Mouse (Mus musculus): Measurements from ENCODE around the gene Hnrnpab. TPM values are rescaled to one million over a fixed set of nuclear protein-coding genes. Genes with fewer than 3 reads are reported as not detected.

Hnrnpab gene
- polyA plus RNA-seq, 1 experiment from 2014 or later = 362 TPM

DNA sequence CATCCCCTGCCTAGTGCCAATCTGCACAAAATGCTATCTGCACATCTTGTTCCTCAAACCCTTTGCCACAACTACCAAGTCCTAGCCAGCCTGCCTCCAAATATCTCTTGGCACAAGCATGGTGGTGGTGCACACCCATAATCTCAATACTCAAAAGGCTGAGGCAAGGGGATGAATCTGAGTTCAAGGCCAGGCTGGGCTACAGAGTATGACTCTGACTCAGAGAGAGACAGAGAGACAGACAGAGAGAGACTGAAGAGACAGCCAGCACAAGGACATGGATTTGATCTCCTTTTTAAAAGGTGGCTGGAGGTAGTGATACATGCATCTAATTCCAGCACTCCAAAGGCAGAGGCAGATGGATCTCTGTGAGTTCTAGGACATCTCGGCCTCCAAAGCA lies 43.4 kb downstream of the Hnrnpab start:
- Histone ChIP-seq H3K9ac (ENCODE audit: low read depth, low read length) (no peak overlapping the region), H3K4me2 (no peak overlapping the region), H3K4me1 (ENCODE audit: control insufficient read depth, insufficient read depth, low read length) (no peaks in the 10 kb centered on the region), H3K36me3 (ENCODE audit: control insufficient read depth, insufficient read depth, low read length) (no peaks in the 10 kb centered on the region), H3K9me3 (replicated peaks; ENCODE audit: control insufficient read depth, low read length) (no peaks in the 10 kb centered on the region), H3K27me3 (ENCODE audit: control insufficient read depth, insufficient read depth, low read length) (no peaks in the 10 kb centered on the region), H3K4me3 (ENCODE audit: low read depth, low read length) (no peak overlapping the region), H3K27ac (ENCODE audit: low read depth, low read length) (no peak overlapping the region)
- 82% methylated on average over 1 of the region's 1 CpGs for WGBS (ENCODE audit: insufficient replicate concordance)
- no peak for ATAC-seq (replicated peaks; ENCODE audit: insufficient number of reproducible peaks, low FRiP score, low TSS enrichment)

DNA sequence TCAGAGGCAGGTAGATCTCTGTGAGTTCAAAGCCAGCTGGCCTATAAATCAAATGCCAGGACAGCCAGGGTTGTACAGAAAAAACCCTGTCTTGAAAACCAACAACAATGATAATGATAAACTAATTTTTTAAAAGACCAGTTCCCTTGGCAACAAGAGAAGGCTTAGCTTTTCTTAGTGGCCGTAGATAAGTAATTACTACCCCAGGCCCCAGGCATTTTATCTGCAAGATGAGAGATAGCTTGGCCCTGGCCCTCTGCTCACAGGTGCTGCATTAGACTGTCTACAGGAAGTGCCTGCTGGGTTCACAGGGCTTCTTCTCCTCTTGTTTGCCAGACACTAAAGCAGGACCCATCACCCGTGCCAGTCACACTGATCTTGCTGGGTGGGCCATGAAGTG lies 51.6 kb downstream of the Hnrnpab start:
- Histone ChIP-seq H3K9me3 (replicated peaks; ENCODE audit: control insufficient read depth, low read length) (no peaks in the 10 kb centered on the region), H3K4me2 (no peak overlapping the region), H3K27ac (ENCODE audit: low read depth, low read length) (no peak overlapping the region), H3K4me1 (ENCODE audit: control insufficient read depth, insufficient read depth, low read length) (peaks cover 11% of the 10 kb centered on the region), H3K9ac (ENCODE audit: low read depth, low read length) (no peak overlapping the region), H3K4me3 (ENCODE audit: low read depth, low read length) (no peak overlapping the region), H3K36me3 (ENCODE audit: control insufficient read depth, insufficient read depth, low read length) (no peaks in the 10 kb centered on the region), H3K27me3 (ENCODE audit: control insufficient read depth, insufficient read depth, low read length) (peaks cover 2% of the 10 kb centered on the region; the same call in 1 of the 2 replicates)
- ATAC-seq (replicated peaks; ENCODE audit: insufficient number of reproducible peaks, low FRiP score, low TSS enrichment) = no peak
- 50% methylated on average over 2 of the region's 2 CpGs for WGBS (ENCODE audit: insufficient replicate concordance)

DNA sequence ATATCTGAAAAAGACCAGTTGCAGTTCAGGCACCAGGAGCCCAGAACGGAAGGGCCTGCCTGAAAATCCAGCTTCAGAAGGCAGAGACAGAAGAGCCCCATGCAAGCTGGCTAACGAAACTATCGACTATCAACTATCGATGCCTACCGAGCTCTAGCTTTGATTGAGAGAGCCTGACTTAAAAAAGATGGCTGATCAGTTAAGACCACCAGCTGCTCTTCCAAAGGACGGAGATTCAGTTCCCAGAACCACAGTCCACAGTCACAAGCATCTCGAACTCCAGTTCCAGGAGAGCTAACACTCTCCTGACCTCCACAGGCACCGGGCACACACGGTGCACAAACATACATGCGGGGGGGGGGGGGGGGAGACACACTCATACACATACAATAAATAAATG lies 52.1 kb downstream of the Hnrnpab start:
- H3K4me2 ChIP-seq = no peak overlapping the region
- 61% methylated on average over 10 of the region's 10 CpGs for WGBS (ENCODE audit: insufficient replicate concordance)

DNA sequence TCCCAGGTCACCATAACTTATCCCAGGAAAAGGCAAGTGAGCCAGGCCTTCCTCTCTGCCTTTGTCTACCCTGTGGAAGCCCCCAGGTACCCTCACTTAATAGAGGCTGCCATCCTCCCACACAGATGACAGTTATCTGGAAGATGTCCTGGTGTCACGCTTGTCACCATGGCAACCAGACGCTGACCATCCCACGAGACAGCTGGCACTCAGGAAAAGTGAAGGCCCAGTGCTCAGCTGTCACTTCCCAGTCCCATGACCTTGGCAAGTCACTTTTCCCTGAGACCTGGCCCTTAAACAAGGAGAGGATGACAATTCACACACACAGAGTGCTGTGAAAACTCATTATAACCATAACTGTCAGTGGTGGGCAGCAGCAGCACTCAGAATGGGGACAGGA lies 54.6 kb downstream of the Hnrnpab start:
- Histone ChIP-seq H3K27ac (ENCODE audit: low read depth, low read length) (no peak overlapping the region), H3K9ac (ENCODE audit: low read depth, low read length) (no peak overlapping the region), H3K4me3 (ENCODE audit: low read depth, low read length) (no peak overlapping the region), H3K36me3 (ENCODE audit: control insufficient read depth, insufficient read depth, low read length) (no peaks in the 10 kb centered on the region), H3K4me2 (no peak overlapping the region), H3K27me3 (ENCODE audit: control insufficient read depth, insufficient read depth, low read length) (peaks cover 2% of the 10 kb centered on the region; the same call in 1 of the 2 replicates), H3K4me1 (ENCODE audit: control insufficient read depth, insufficient read depth, low read length) (peaks cover 13% of the 10 kb centered on the region), H3K9me3 (replicated peaks; ENCODE audit: control insufficient read depth, low read length) (no peaks in the 10 kb centered on the region)
- ATAC-seq (replicated peaks; ENCODE audit: insufficient number of reproducible peaks, low FRiP score, low TSS enrichment) = no peak
- WGBS (ENCODE audit: insufficient replicate concordance) = 53% methylated on average over 3 of the region's 3 CpGs

More for the DNA sequence above, 52.1 kb downstream of the Hnrnpab start:
- Histone ChIP-seq H3K9ac (ENCODE audit: low read depth, low read length) (no peak overlapping the region), H3K4me3 (ENCODE audit: low read depth, low read length) (no peak overlapping the region), H3K27me3 (ENCODE audit: control insufficient read depth, insufficient read depth, low read length) (peaks cover 2% of the 10 kb centered on the region; the same call in 1 of the 2 replicates), H3K4me1 (ENCODE audit: control insufficient read depth, insufficient read depth, low read length) (peaks cover 11% of the 10 kb centered on the region), H3K27ac (ENCODE audit: low read depth, low read length) (no peak overlapping the region), H3K36me3 (ENCODE audit: control insufficient read depth, insufficient read depth, low read length) (no peaks in the 10 kb centered on the region), H3K9me3 (replicated peaks; ENCODE audit: control insufficient read depth, low read length) (no peaks in the 10 kb centered on the region)
- no peak for ATAC-seq (replicated peaks; ENCODE audit: insufficient number of reproducible peaks, low FRiP score, low TSS enrichment)

DNA sequence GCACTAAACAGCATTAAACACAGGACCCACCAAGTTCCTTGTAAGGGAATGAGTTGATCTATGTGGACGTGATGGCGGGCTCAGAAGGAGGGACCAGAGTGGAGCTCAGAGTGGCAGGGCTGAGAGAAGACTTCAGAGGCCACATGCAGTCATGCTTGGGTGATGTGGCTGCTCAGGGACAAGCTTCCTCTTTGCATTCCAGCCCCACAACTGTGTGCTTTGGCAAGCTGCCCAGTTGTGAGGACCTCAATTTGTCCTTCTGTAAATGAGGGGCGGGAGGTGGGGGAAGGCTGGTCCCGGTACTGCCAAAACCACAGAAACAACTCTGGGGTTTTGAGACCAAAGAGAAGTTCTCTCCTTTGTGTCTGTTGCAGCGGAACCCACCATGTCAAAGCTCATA lies 55.4 kb downstream of the Hnrnpab start:
- Histone ChIP-seq H3K4me2 (no peak overlapping the region), H3K27me3 (ENCODE audit: control insufficient read depth, insufficient read depth, low read length) (peaks cover 2% of the 10 kb centered on the region; the same call in 1 of the 2 replicates), H3K27ac (ENCODE audit: low read depth, low read length) (no peak overlapping the region), H3K9ac (ENCODE audit: low read depth, low read length) (no peak overlapping the region), H3K36me3 (ENCODE audit: control insufficient read depth, insufficient read depth, low read length) (no peaks in the 10 kb centered on the region), H3K4me3 (ENCODE audit: low read depth, low read length) (no peak overlapping the region), H3K9me3 (replicated peaks; ENCODE audit: control insufficient read depth, low read length) (no peaks in the 10 kb centered on the region), H3K4me1 (ENCODE audit: control insufficient read depth, insufficient read depth, low read length) (peaks cover 13% of the 10 kb centered on the region)
- WGBS (ENCODE audit: insufficient replicate concordance) = 63% methylated on average over 5 of the region's 5 CpGs
- peak; percentile 23; the same call in 1 of the 2 replicates for ATAC-seq (replicated peaks; ENCODE audit: insufficient number of reproducible peaks, low FRiP score, low TSS enrichment)

Other genes starting within 250 kb of the Hnrnpab start
- gene Phykpl, start 22.1 kb downstream of the Hnrnpab start, polyA plus RNA-seq (2014; fragmentation: Nextera tagmentation; extraction: Ambion mirVana) = 14.4 and 14.9 TPM in 2 replicates
- gene Nhp2, start 12.9 kb upstream of the Hnrnpab start, polyA plus RNA-seq (2014; fragmentation: Nextera tagmentation; extraction: Ambion mirVana) = 114 and 131 TPM in 2 replicates
- gene Rmnd5b, start 29.0 kb upstream of the Hnrnpab start, polyA plus RNA-seq (2014; fragmentation: Nextera tagmentation; extraction: Ambion mirVana) = 29.7 and 32.2 TPM in 2 replicates
- gene N4bp3, start 44.0 kb upstream of the Hnrnpab start, polyA plus RNA-seq (2014; fragmentation: Nextera tagmentation; extraction: Ambion mirVana) = 4.2 and 6.4 TPM in 2 replicates
- gene D930048N14Rik, start 44.1 kb upstream of the Hnrnpab start, polyA plus RNA-seq (2014; fragmentation: Nextera tagmentation; extraction: Ambion mirVana) = 0.59 and 0.97 TPM in 2 replicates
- gene 0610009B22Rik, start 82.0 kb upstream of the Hnrnpab start, polyA plus RNA-seq (2014; fragmentation: Nextera tagmentation; extraction: Ambion mirVana) = 69.5 and 72.7 TPM in 2 replicates
- 14.2 and 14.5 TPM in 2 replicates for gene Sec24a, start 156.8 kb upstream of the Hnrnpab start, polyA plus RNA-seq (2014; fragmentation: Nextera tagmentation; extraction: Ambion mirVana)
- 132 and 136 TPM in 2 replicates for gene Sar1b, start 156.8 kb upstream of the Hnrnpab start, polyA plus RNA-seq (2014; fragmentation: Nextera tagmentation; extraction: Ambion mirVana)